In genomic region chr17:29687373-29687772, GRCm38 (mm10) we compare ENCODE assay signal across 19 mouse cellular contexts. TPM values are rescaled to one million over a fixed set of nuclear protein-coding genes. Genes with fewer than 3 reads are reported as not detected.
DNase-seq lines count a peak whose midpoint lies in the region; ATAC-seq and TF ChIP-seq lines count a peak whose summit lies in the region.
"Had no signal": no experiment of that assay in that cellular context is flagged by ENCODE, and none has a peak within 500 bp of the region (broad histone marks: within the 10 kb centered on the region; RNA-seq: fewer than 3 reads in every experiment).

No protein-coding gene starts in this region.

- no peak for ATAC-seq in forebrain, postnatal 0 days
- ATAC-seq in forebrain, embryonic 11.5 days (replicated peaks; ENCODE audit: low FRiP score) = no peak
- ATAC-seq in heart, embryonic 16.5 days (replicated peaks; ENCODE audit: extremely low read depth, insufficient read depth, low FRiP score) = no peak
- ATAC-seq in midbrain, embryonic 14.5 days (ENCODE audit: low FRiP score, low TSS enrichment) = no peak
- ATAC-seq: midbrain, embryonic 16.5 days had no signal

- no peak for TF ChIP-seq CTCF in forebrain, postnatal 0 days (IDR thresholded peaks at IDR 0.05; ENCODE audit: low read depth)

- no peaks in the 10 kb centered on the region for H3K27me3 ChIP-seq in forebrain, postnatal 0 days (ENCODE audit: insufficient read depth, low read length)
- no peaks in the 10 kb centered on the region for H3K27me3 ChIP-seq in forebrain, embryonic 11.5 days (ENCODE audit: control insufficient read depth, insufficient read depth, low read length)
- no peaks in the 10 kb centered on the region for H3K27me3 ChIP-seq in heart, embryonic 16.5 days (ENCODE audit: control insufficient read depth, insufficient read depth, low read length)
- no peaks in the 10 kb centered on the region for H3K27me3 ChIP-seq in midbrain, embryonic 10.5 days (ENCODE audit: low read depth, poor library complexity, severe bottlenecking)
- H3K27me3 ChIP-seq in midbrain, embryonic 14.5 days (ENCODE audit: control insufficient read depth, insufficient read depth, low read length) = no peaks in the 10 kb centered on the region
- H3K27me3 ChIP-seq: embryonic facial prominence, embryonic 12.5 days; hindbrain, embryonic 15.5 days; limb, embryonic 13.5 days; megakaryocyte, embryonic 14.5 days; neural tube, embryonic 15.5 days had no signal

- peaks cover 80% of the 10 kb centered on the region for H3K36me3 ChIP-seq in forebrain, postnatal 0 days (ENCODE audit: insufficient read depth)
- peaks cover 8% of the 10 kb centered on the region for H3K36me3 ChIP-seq in forebrain, embryonic 11.5 days (ENCODE audit: control insufficient read depth, insufficient read depth, low read length)
- peaks cover 42% of the 10 kb centered on the region for H3K36me3 ChIP-seq in heart, embryonic 16.5 days (ENCODE audit: control insufficient read depth, insufficient read depth)
- peaks cover 99% of the 10 kb centered on the region for H3K36me3 ChIP-seq in midbrain, embryonic 10.5 days
- H3K36me3 ChIP-seq in midbrain, embryonic 14.5 days (ENCODE audit: control insufficient read depth, insufficient read depth, low read length) = peaks cover 86% of the 10 kb centered on the region

- H3K4me1 ChIP-seq in forebrain, postnatal 0 days (ENCODE audit: insufficient read depth) = no peaks in the 10 kb centered on the region
- no peaks in the 10 kb centered on the region for H3K4me1 ChIP-seq in forebrain, embryonic 11.5 days (replicated peaks; ENCODE audit: control insufficient read depth, insufficient read depth, low read length)
- peaks cover 11% of the 10 kb centered on the region for H3K4me1 ChIP-seq in heart, embryonic 16.5 days (ENCODE audit: control insufficient read depth, insufficient read depth, low read length)
- H3K4me1 ChIP-seq in midbrain, embryonic 10.5 days = no peaks in the 10 kb centered on the region
- H3K4me1 ChIP-seq in midbrain, embryonic 14.5 days (ENCODE audit: control insufficient read depth, insufficient read depth, low read length) = no peaks in the 10 kb centered on the region
- H3K4me1 ChIP-seq: embryonic facial prominence, embryonic 12.5 days; hindbrain, embryonic 15.5 days; limb, embryonic 13.5 days; neural tube, embryonic 15.5 days had no signal

- WGBS in forebrain, postnatal 0 days = 84% methylated on average over 6 of the region's 6 CpGs
- 85% methylated on average over 6 of the region's 6 CpGs for WGBS in forebrain, embryonic 11.5 days
- 47% methylated on average over 6 of the region's 6 CpGs for WGBS in heart, embryonic 16.5 days
- 84% methylated on average over 6 of the region's 6 CpGs for WGBS in midbrain, embryonic 10.5 days
- WGBS in midbrain, embryonic 14.5 days = 75% methylated on average over 6 of the region's 6 CpGs

- no peak overlapping the region for H3K4me3 ChIP-seq in forebrain, postnatal 0 days (ENCODE audit: low read depth, low read length)
- H3K4me3 ChIP-seq in forebrain, embryonic 11.5 days (ENCODE audit: low read depth, low read length) = no peak overlapping the region
- no peak overlapping the region for H3K4me3 ChIP-seq in heart, embryonic 16.5 days (ENCODE audit: low read length)
- no peak overlapping the region for H3K4me3 ChIP-seq in midbrain, embryonic 10.5 days
- H3K4me3 ChIP-seq in midbrain, embryonic 14.5 days (replicated peaks; ENCODE audit: low read depth, low read length) = no peak overlapping the region
- H3K4me3 ChIP-seq: embryonic facial prominence, embryonic 12.5 days; hindbrain, embryonic 15.5 days; limb, embryonic 13.5 days; neural tube, embryonic 15.5 days had no signal

- no peaks in the 10 kb centered on the region for H3K9me3 ChIP-seq in forebrain, postnatal 0 days (ENCODE audit: low read length)
- no peaks in the 10 kb centered on the region for H3K9me3 ChIP-seq in forebrain, embryonic 11.5 days (ENCODE audit: control insufficient read depth, low read length)
- H3K9me3 ChIP-seq in heart, embryonic 16.5 days (replicated peaks; ENCODE audit: control insufficient read depth, low read length) = no peaks in the 10 kb centered on the region
- H3K9me3 ChIP-seq in midbrain, embryonic 10.5 days (replicated peaks) = peaks cover 3% of the 10 kb centered on the region; the same call in 1 of the 2 replicates
- H3K9me3 ChIP-seq in midbrain, embryonic 14.5 days (ENCODE audit: control insufficient read depth, low read length) = no peaks in the 10 kb centered on the region
- H3K9me3 ChIP-seq: embryonic facial prominence, embryonic 12.5 days; hindbrain, embryonic 15.5 days; limb, embryonic 13.5 days; megakaryocyte, embryonic 14.5 days; neural tube, embryonic 15.5 days had no signal

- peak overlapping the region; percentile 70 for H3K27ac ChIP-seq in forebrain, postnatal 0 days (ENCODE audit: low read depth, low read length)
- no peak overlapping the region for H3K27ac ChIP-seq in forebrain, embryonic 11.5 days (ENCODE audit: low read depth, low read length)
- H3K27ac ChIP-seq in heart, embryonic 16.5 days (ENCODE audit: low read length) = peak overlapping the region; percentile 75
- 0 out of 2 replicates have a peak overlapping the region, but pooled peaks have one; percentile 3 for H3K27ac ChIP-seq in midbrain, embryonic 10.5 days (replicated peaks)
- no peak overlapping the region for H3K27ac ChIP-seq in midbrain, embryonic 14.5 days (replicated peaks; ENCODE audit: low read depth, low read length)
- H3K27ac ChIP-seq: embryonic facial prominence, embryonic 12.5 days; hindbrain, embryonic 15.5 days; limb, embryonic 13.5 days; neural tube, embryonic 15.5 days had no signal

- DNase-seq in forebrain, postnatal 0 days = no peak
- no peak for DNase-seq in forebrain, embryonic 11.5 days (ENCODE audit: low spot score)
- DNase-seq in heart, postnatal 25 days (ENCODE audit: low spot score) = no peak
- DNase-seq in midbrain, embryonic 10.5 days (ENCODE audit: low spot score) = no peak
- no peak for DNase-seq in midbrain, embryonic 14.5 days
- DNase-seq in ovary, postnatal 10 days (ENCODE audit: low spot score) = no peak
- DNase-seq: adrenal gland, adult 2 months; cerebellum, adult 9-10 months; kidney, adult 11 months; lung, adult 2 months; right cerebral cortex, postnatal 25 days; thymus, postnatal 36 days had no signal

- intact Hi-C loops in heart, postnatal 25 days (cut with DNase I) = no loop called here

- no peak overlapping the region for H3K9ac ChIP-seq in forebrain, postnatal 0 days
- no peak overlapping the region for H3K9ac ChIP-seq in forebrain, embryonic 11.5 days (ENCODE audit: low read length)
- no peak overlapping the region; the same call in 1 of the 2 replicates for H3K9ac ChIP-seq in heart, embryonic 16.5 days (ENCODE audit: low read length)
- no peak overlapping the region for H3K9ac ChIP-seq in midbrain, embryonic 14.5 days (replicated peaks; ENCODE audit: low read length)
- H3K9ac ChIP-seq: embryonic facial prominence, embryonic 12.5 days; hindbrain, embryonic 15.5 days; limb, embryonic 13.5 days; neural tube, embryonic 15.5 days had no signal

- H3K4me2 ChIP-seq in forebrain, postnatal 0 days (ENCODE audit: low read depth) = no peak overlapping the region
- no peak overlapping the region for H3K4me2 ChIP-seq in forebrain, embryonic 11.5 days (ENCODE audit: low read depth, low read length, severe bottlenecking)
- H3K4me2 ChIP-seq in heart, embryonic 16.5 days (ENCODE audit: low read depth, low read length) = no peak overlapping the region
- H3K4me2 ChIP-seq in midbrain, embryonic 14.5 days (ENCODE audit: low read length) = no peak overlapping the region
- H3K4me2 ChIP-seq: embryonic facial prominence, embryonic 12.5 days; hindbrain, embryonic 15.5 days; limb, embryonic 13.5 days; neural tube, embryonic 15.5 days had no signal

RNA-seq across cellular contexts. Expression of gene Cmtr1, which starts 27.0 kb away (rescaled TPM):
- total RNA-seq in forebrain, postnatal 0 days (2014; rRNA removed) = 59.9 and 81.9 TPM in 2 replicates
- 76.9 and 92.3 TPM in 2 replicates for polyA plus RNA-seq in forebrain, postnatal 0 days (2015; fragmentation: Nextera tagmentation; extraction: Ambion mirVana)
- 144 and 150 TPM in 2 replicates for polyA plus RNA-seq in forebrain, embryonic 11.5 days (2014; fragmentation: Nextera tagmentation; extraction: Ambion mirVana)
- 81.7 and 90.5 TPM in 2 replicates for polyA plus RNA-seq in heart, embryonic 16.5 days (2015; fragmentation: Nextera tagmentation; extraction: Ambion mirVana)
- total RNA-seq in heart, postnatal 25 days (2021) = 10 to 100 TPM; 51.5 to 59.5 TPM
- 126 and 137 TPM in 2 replicates for polyA plus RNA-seq in midbrain, embryonic 10.5 days (2016; fragmentation: Nextera tagmentation; extraction: Ambion mirVana)
- polyA plus RNA-seq in midbrain, embryonic 14.5 days (2014; fragmentation: Nextera tagmentation; extraction: Ambion mirVana) = 103 and 136 TPM in 2 replicates

RNA-seq across cellular contexts. Expression of gene Ccdc167, which starts 29.5 kb away (rescaled TPM):
- total RNA-seq in forebrain, postnatal 0 days (2014; rRNA removed) = 7.7 and 8.8 TPM in 2 replicates
- polyA plus RNA-seq in forebrain, postnatal 0 days (2015; fragmentation: Nextera tagmentation; extraction: Ambion mirVana) = 7.4 and 7.7 TPM in 2 replicates
- polyA plus RNA-seq in forebrain, embryonic 11.5 days (2014; fragmentation: Nextera tagmentation; extraction: Ambion mirVana) = 13.7 and 17.0 TPM in 2 replicates
- polyA plus RNA-seq in heart, embryonic 16.5 days (2015; fragmentation: Nextera tagmentation; extraction: Ambion mirVana) = 11.7 and 12.5 TPM in 2 replicates
- total RNA-seq in heart, postnatal 25 days (2021) = 10 to 100 TPM in 1 of 2 experiments, 1 to 10 TPM in 1; 9.6 to 12.6 TPM
- 15.1 and 16.2 TPM in 2 replicates for polyA plus RNA-seq in midbrain, embryonic 10.5 days (2016; fragmentation: Nextera tagmentation; extraction: Ambion mirVana)
- polyA plus RNA-seq in midbrain, embryonic 14.5 days (2014; fragmentation: Nextera tagmentation; extraction: Ambion mirVana) = 11.3 and 11.4 TPM in 2 replicates

Comparison
In these comparisons a context has a peak if more than half of its experiments do, and no peak if none do; other contexts are left out.
1. H3K27ac ChIP-seq: peak in forebrain, postnatal 0 days (single experiment), heart, embryonic 16.5 days (single experiment) and midbrain, embryonic 10.5 days (single experiment); none in forebrain, embryonic 11.5 days (single experiment) and midbrain, embryonic 14.5 days (single experiment).